Mouse (Mus musculus) CH12.LX (cell line): ENCODE data around the gene Hes3.

Experiments used
- CHD1 ChIP-seq: IDR thresholded peaks from 2 replicates; pipeline ENCODE4 v1.6.1; 2012; ENCODE audit warnings: low read depth, low read length, improper control_type of control experiment, inconsistent platforms
- CHD2 ChIP-seq: IDR thresholded peaks from 2 replicates; pipeline ENCODE4 v1.6.1; 2011; ENCODE audit warnings: low read length, improper control_type of control experiment
- CTCF ChIP-seq, 2 experiments: IDR thresholded peaks in 1 of 2; conservative IDR thresholded peaks in 1 of 2; 2 replicates each; pipeline ENCODE4 v1.5.1; 2011 to 2012; ENCODE audit warnings: low read depth in 2 of 2, low read length in 2 of 2, improper control_type of control experiment in 1 of 2, inconsistent platforms in 1 of 2, mild to moderate bottlenecking in 1 of 2, moderate library complexity in 1 of 2
- EP300 ChIP-seq: IDR thresholded peaks from 2 replicates; pipeline ENCODE4 v1.6.1; 2011; ENCODE audit warnings: low read length, improper control_type of control experiment
- JUND ChIP-seq: conservative IDR thresholded peaks from 2 replicates; pipeline ENCODE4 v1.6.1; 2011; ENCODE audit warnings: low read depth, low read length, improper control_type of control experiment
- MAFK ChIP-seq: IDR thresholded peaks from 2 replicates; pipeline ENCODE4 v1.6.1; 2011; ENCODE audit warnings: low read length, improper control_type of control experiment; ENCODE audit not compliant: insufficient replicate concordance
- MAX ChIP-seq: IDR thresholded peaks from 2 replicates; pipeline ENCODE4 v1.6.1; 2011; ENCODE audit warnings: low read length, improper control_type of control experiment
- MEF2A ChIP-seq: IDR thresholded peaks from 2 replicates; pipeline ENCODE4 v1.6.1; 2014; ENCODE audit warnings: low read depth, mild to moderate bottlenecking, inconsistent platforms, low read length, improper control_type of control experiment, borderline replicate concordance
- POLR2A ChIP-seq: IDR thresholded peaks from 2 replicates; pipeline ENCODE4 v1.6.1; 2011; ENCODE audit warnings: low read depth, mild to moderate bottlenecking, improper control_type of control experiment, low read length
- POLR2AphosphoS2 ChIP-seq: IDR thresholded peaks from 2 replicates; pipeline ENCODE4 v1.6.1; 2011; ENCODE audit warnings: low read depth, low read length, improper control_type of control experiment
- TCF12 ChIP-seq: IDR thresholded peaks from 2 replicates; pipeline ENCODE4 v1.6.1; 2014; ENCODE audit warnings: low read depth, mild to moderate bottlenecking, inconsistent platforms, low read length, improper control_type of control experiment
- ZNF384 ChIP-seq: IDR thresholded peaks from 2 replicates; pipeline ENCODE4 v1.6.1; 2012; ENCODE audit warnings: low read depth, low read length, improper control_type of control experiment, inconsistent platforms

GRCm38 (mm10) chr4:152276389-152277347 lies 14.8 kb downstream of the Hes3 start:
- no peak for TF ChIP-seq POLR2AphosphoS2
- no peak for TF ChIP-seq ZNF384
- TF ChIP-seq JUND, result no peak
- no peak for TF ChIP-seq CHD1
- no peak for TF ChIP-seq MAX
- TF ChIP-seq CHD2, result no peak
- TF ChIP-seq EP300, result no peak
- TF ChIP-seq MAFK, result no peak
- peak in 1 of 2 experiments; percentile 51; a peak in 3 of 4 replicates for TF ChIP-seq CTCF (conservative IDR thresholded peaks at IDR 0.05 in 1 of 2, IDR thresholded peaks at IDR 0.05 in 1 of 2; ENCODE audit: low read depth in 2 of 2, low read length in 2 of 2)
- no peak for TF ChIP-seq POLR2A
- TF ChIP-seq TCF12, result no peak
- no peak for TF ChIP-seq MEF2A
